Mouse (Mus musculus) myocyte (in vitro differentiated cells): ENCODE data around the gene Anks1b. TPM values are rescaled to one million over a fixed set of nuclear protein-coding genes. Genes with fewer than 3 reads are reported as not detected.

Experiments
- H3K27me3 ChIP-seq: one replicate; pipeline ENCODE4 v1.6.1; 2011; ENCODE audit not compliant: control insufficient read depth, insufficient read depth, insufficient read length
- H3K36me3 ChIP-seq: one replicate; pipeline ENCODE4 v1.6.1; 2011; ENCODE audit not compliant: control insufficient read depth, insufficient read depth
- H3K4me2 ChIP-seq: one replicate; pipeline ENCODE4 v1.6.1; 2011; ENCODE audit warnings: low read depth, control low read depth
- H3K4me3 ChIP-seq: one replicate; pipeline ENCODE4 v1.5.1; 2011; ENCODE audit warnings: mild to moderate bottlenecking, control low read depth, moderate library complexity
- H3K79me2 ChIP-seq: one replicate; pipeline ENCODE4 v1.6.1; 2011; ENCODE audit not compliant: control insufficient read depth, insufficient read depth
- H3ac ChIP-seq: one replicate; pipeline ENCODE4 v1.6.1; 2011; ENCODE audit not compliant: control insufficient read depth, insufficient read length
- CEBPB ChIP-seq: IDR thresholded peaks from 2 replicates; pipeline ENCODE4 v1.6.1; 2011; ENCODE audit warnings: mild to moderate bottlenecking, moderate library complexity; ENCODE audit not compliant: poor library complexity, insufficient read depth, severe bottlenecking
- E2F4 ChIP-seq: IDR thresholded peaks from one replicate; pipeline ENCODE4 v1.6.1; 2011; ENCODE audit warnings: mild to moderate bottlenecking, control low read depth, moderate library complexity; ENCODE audit not compliant: insufficient read depth
- MAX ChIP-seq: IDR thresholded peaks from one replicate; pipeline ENCODE4 v1.6.1; 2011; ENCODE audit warnings: low read depth, mild to moderate bottlenecking, control low read depth
- MYOD1 ChIP-seq, 3 experiments: IDR thresholded peaks; one replicate each; pipeline ENCODE4 v1.6.1; 2011; ENCODE audit warnings: control low read depth in 2 of 3, low read depth in 2 of 3, mild to moderate bottlenecking in 2 of 3, moderate library complexity in 1 of 3; ENCODE audit not compliant: insufficient read length in 2 of 3, control insufficient read depth in 1 of 3
- MYOG ChIP-seq, 3 experiments: IDR thresholded peaks; one replicate each; pipeline ENCODE4 v1.6.1; 2011; ENCODE audit warnings: control low read depth in 2 of 3, low read depth in 2 of 3, mild to moderate bottlenecking in 2 of 3; ENCODE audit not compliant: insufficient read length in 2 of 3, control insufficient read depth in 1 of 3, insufficient read depth in 1 of 3
- POLR2A ChIP-seq: IDR thresholded peaks from one replicate; pipeline ENCODE4 v1.6.1; 2011; ENCODE audit warnings: low read depth, mild to moderate bottlenecking, control low read depth, moderate library complexity; ENCODE audit not compliant: insufficient read length
- POLR2AphosphoS2 ChIP-seq: IDR thresholded peaks from one replicate; pipeline ENCODE4 v1.6.1; 2011; ENCODE audit warnings: low read depth, control low read depth; ENCODE audit not compliant: insufficient read length
- REST ChIP-seq: IDR thresholded peaks from one replicate; pipeline ENCODE4 v1.6.1; 2011; ENCODE audit warnings: mild to moderate bottlenecking, control low read depth, moderate library complexity; ENCODE audit not compliant: insufficient read depth, insufficient read length
- SRF ChIP-seq: IDR thresholded peaks from one replicate; pipeline ENCODE4 v1.6.1; 2011; ENCODE audit warnings: low read depth; ENCODE audit not compliant: control insufficient read depth, insufficient read length
- TCF12 ChIP-seq: IDR thresholded peaks from one replicate; pipeline ENCODE4 v1.6.1; 2011; ENCODE audit warnings: mild to moderate bottlenecking, control low read depth; ENCODE audit not compliant: poor library complexity, insufficient read depth, severe bottlenecking
- TCF3 ChIP-seq: IDR thresholded peaks from one replicate; pipeline ENCODE4 v1.6.1; 2011; ENCODE audit warnings: low read depth, control low read depth; ENCODE audit not compliant: insufficient read length
- USF1 ChIP-seq: IDR thresholded peaks from one replicate; pipeline ENCODE4 v1.6.1; 2011; ENCODE audit warnings: low read depth, mild to moderate bottlenecking, control low read depth, moderate library complexity
- polyA plus RNA-seq: library from polyadenylated mRNA; unstranded; fragments of >200 nt; fragmentation: generic; extraction: Trizol; gene quantifications from one replicate; pipeline ENCODE4 v1.2.1, GENCODE M21; 2012; ENCODE audit warnings: missing spikeins

The Anks1b gene
- polyA plus RNA-seq, 1 experiment: 0.13 TPM

- no peak for TF ChIP-seq TCF3
- no peak for TF ChIP-seq TCF12
- no peak for TF ChIP-seq POLR2AphosphoS2
- TF ChIP-seq CEBPB: no peak
- no peak for TF ChIP-seq MAX
- no peak for TF ChIP-seq E2F4
- TF ChIP-seq USF1: no peak
- no peak for TF ChIP-seq MYOD1 (IDR thresholded peaks at IDR 0.05; ENCODE audit: control insufficient read depth in 1 of 3, insufficient read length in 2 of 3, low read depth in 2 of 3)
- no peak for TF ChIP-seq POLR2A
- no peak for TF ChIP-seq REST
- TF ChIP-seq MYOG (IDR thresholded peaks at IDR 0.05; ENCODE audit: control insufficient read depth in 1 of 3, insufficient read depth in 1 of 3, insufficient read length in 2 of 3, low read depth in 2 of 3): no peak
- TF ChIP-seq SRF: no peak
- Histone ChIP-seq H3K4me2 (no peak overlapping the region), H3K36me3 (no peaks in the 10 kb centered on the region), H3K4me3 (no peak overlapping the region), H3K79me2 (no peaks in the 10 kb centered on the region), H3ac (no peak overlapping the region), H3K27me3 (no peaks in the 10 kb centered on the region)
Measured at GRCm38 (mm10) chr10:90546635-90547034, 673.3 kb downstream of the Anks1b start.

GRCm38 (mm10) chr10:90562906-90563305 lies 689.6 kb downstream of the Anks1b start:
- no peaks in the 10 kb centered on the region for H3K27me3 ChIP-seq
- H3K4me3 ChIP-seq: no peak overlapping the region
- H3K79me2 ChIP-seq: no peaks in the 10 kb centered on the region
- no peaks in the 10 kb centered on the region for H3K36me3 ChIP-seq
- TF ChIP-seq CEBPB (no peak), MAX (no peak), MYOG (IDR thresholded peaks at IDR 0.05; ENCODE audit: control insufficient read depth in 1 of 3, insufficient read depth in 1 of 3, insufficient read length in 2 of 3, low read depth in 2 of 3) (no peak), TCF3 (no peak), POLR2A (no peak), TCF12 (no peak)
- no peak overlapping the region for H3ac ChIP-seq
- no peak overlapping the region for H3K4me2 ChIP-seq

- no peak for TF ChIP-seq USF1
- no peak for TF ChIP-seq POLR2A
- no peak for TF ChIP-seq REST
- TF ChIP-seq MAX: no peak
- TF ChIP-seq MYOD1 (IDR thresholded peaks at IDR 0.05; ENCODE audit: control insufficient read depth in 1 of 3, insufficient read length in 2 of 3, low read depth in 2 of 3): no peak
- TF ChIP-seq E2F4: no peak
- TF ChIP-seq MYOG (IDR thresholded peaks at IDR 0.05; ENCODE audit: control insufficient read depth in 1 of 3, insufficient read depth in 1 of 3, insufficient read length in 2 of 3, low read depth in 2 of 3): no peak
- TF ChIP-seq SRF: no peak
- TF ChIP-seq TCF12: no peak
- TF ChIP-seq CEBPB: no peak
- TF ChIP-seq POLR2AphosphoS2: no peak
- no peak for TF ChIP-seq TCF3
- no peaks in the 10 kb centered on the region for H3K79me2 ChIP-seq
Measured at GRCm38 (mm10) chr10:90576191-90577098, 703.1 kb downstream of the Anks1b start.

GRCm38 (mm10) chr10:90577099-90577461 lies 703.8 kb downstream of the Anks1b start:
- Histone ChIP-seq H3K27me3 (no peaks in the 10 kb centered on the region), H3K4me3 (no peak overlapping the region), H3ac (no peak overlapping the region)

More at GRCm38 (mm10) chr10:90576191-90577098, 703.1 kb downstream of the Anks1b start:
- Histone ChIP-seq H3K36me3 (no peaks in the 10 kb centered on the region), H3ac (no peak overlapping the region), H3K4me2 (no peak overlapping the region), H3K27me3 (no peaks in the 10 kb centered on the region), H3K4me3 (no peak overlapping the region)

More at GRCm38 (mm10) chr10:90577099-90577461, 703.8 kb downstream of the Anks1b start:
- no peak overlapping the region for H3K4me2 ChIP-seq
- H3K36me3 ChIP-seq: no peaks in the 10 kb centered on the region
- TF ChIP-seq USF1: no peak
- no peak for TF ChIP-seq SRF
- no peak for TF ChIP-seq MYOG (IDR thresholded peaks at IDR 0.05; ENCODE audit: control insufficient read depth in 1 of 3, insufficient read depth in 1 of 3, insufficient read length in 2 of 3, low read depth in 2 of 3)
- no peak for TF ChIP-seq POLR2AphosphoS2
- TF ChIP-seq CEBPB: no peak
- TF ChIP-seq REST: no peak
- no peak for TF ChIP-seq MYOD1 (IDR thresholded peaks at IDR 0.05; ENCODE audit: control insufficient read depth in 1 of 3, insufficient read length in 2 of 3, low read depth in 2 of 3)
- TF ChIP-seq TCF12: no peak
- TF ChIP-seq E2F4: no peak
- no peak for TF ChIP-seq MAX
- H3K79me2 ChIP-seq: no peaks in the 10 kb centered on the region
